Mouse (Mus musculus): ENCODE data around the gene Tubg2.

GRCm38 (mm10) chr11:101170811-101171610 is 15.3 kb downstream of the Tubg2 start, which contains the start of gene Plekhh3:
- TF ChIP-seq CTCF (IDR thresholded peaks at IDR 0.05; ENCODE audit: control insufficient read depth, insufficient read depth, insufficient replicate concordance, low read depth, low read length) (no peak), POLR2A (IDR thresholded peaks at IDR 0.05; ENCODE audit: control insufficient read depth, low read depth, low read length) (no peak; the same call in 1 of the 2 replicates)

Data from testis, adult 2 months (tissue).